Mouse (Mus musculus): ENCODE results near the gene Dennd4b. TPM values are rescaled to one million over a fixed set of nuclear protein-coding genes. Genes with fewer than 3 reads are reported as not detected.

Dennd4b gene
- polyA plus RNA-seq, 1 experiment, result 13.6 TPM

DNA sequence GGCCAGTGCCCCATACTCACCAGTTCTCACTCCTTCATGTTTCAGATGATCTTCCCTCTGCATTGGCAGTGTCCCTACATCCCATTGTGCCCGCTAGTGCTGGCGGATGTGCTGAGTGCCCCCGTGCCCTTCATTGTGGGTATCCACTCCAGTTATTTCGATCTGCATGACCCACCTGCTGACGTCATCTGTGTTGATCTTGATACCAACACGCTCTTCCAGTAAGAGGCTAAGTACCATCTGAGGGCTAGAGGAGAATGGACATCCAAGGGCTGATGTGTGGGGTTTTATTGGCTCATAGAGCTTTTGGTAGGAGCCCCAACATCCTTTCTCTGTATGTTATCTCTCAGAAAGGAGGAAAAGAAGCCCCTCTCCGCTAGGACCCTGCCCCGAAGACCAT, 5.8 kb downstream of the Dennd4b start:
- no peaks in the 10 kb centered on the region for H3K36me3 ChIP-seq (ENCODE audit: control insufficient read depth, insufficient read depth, low read length)
- no peak overlapping the region for H3K27ac ChIP-seq (ENCODE audit: insufficient read depth, low read depth, low read length)
- H3K4me3 ChIP-seq (ENCODE audit: insufficient read depth, low read depth, low read length), result no peak overlapping the region
- no peaks in the 10 kb centered on the region for H3K27me3 ChIP-seq (replicated peaks; ENCODE audit: control insufficient read depth, insufficient read depth, low read length)
- DNase-seq, result no peak
- WGBS, result 94% methylated on average over 8 of the region's 8 CpGs
- no peak for TF ChIP-seq POLR2A (IDR thresholded peaks at IDR 0.05; ENCODE audit: low read depth, low read length)
- TF ChIP-seq CTCF (conservative IDR thresholded peaks at IDR 0.05; ENCODE audit: insufficient read depth, insufficient read length, low read depth, low read length), result no peak
- H3K4me1 ChIP-seq (ENCODE audit: control insufficient read depth, insufficient read depth, low read length), result no peaks in the 10 kb centered on the region

DNA sequence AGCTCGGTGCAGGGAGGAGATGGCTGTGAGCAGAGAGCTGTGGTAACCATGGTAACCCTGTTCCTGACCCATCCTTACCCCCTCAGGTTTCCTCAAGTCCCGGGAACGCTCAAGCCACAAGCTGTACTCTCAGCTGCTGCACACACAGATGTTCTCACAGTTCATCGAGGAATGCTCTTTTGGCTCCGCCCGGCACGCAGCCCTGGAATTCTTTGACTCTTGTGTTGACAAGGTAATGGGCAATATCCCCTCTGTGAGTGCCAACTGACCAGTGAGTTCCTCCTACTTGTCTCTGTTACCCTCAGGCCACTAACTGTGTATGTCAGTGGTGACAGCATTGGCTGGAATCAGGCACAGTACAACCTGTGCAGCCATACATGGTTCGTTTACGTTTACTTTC, 7.2 kb downstream of the Dennd4b start:
- TF ChIP-seq CTCF (conservative IDR thresholded peaks at IDR 0.05; ENCODE audit: insufficient read depth, insufficient read length, low read depth, low read length) (no peak), POLR2A (IDR thresholded peaks at IDR 0.05; ENCODE audit: low read depth, low read length) (no peak)
- WGBS, result 71% methylated on average over 9 of the region's 9 CpGs
- Histone ChIP-seq H3K4me3 (ENCODE audit: insufficient read depth, low read depth, low read length) (no peak overlapping the region), H3K36me3 (ENCODE audit: control insufficient read depth, insufficient read depth, low read length) (no peaks in the 10 kb centered on the region), H3K27ac (ENCODE audit: insufficient read depth, low read depth, low read length) (no peak overlapping the region), H3K27me3 (replicated peaks; ENCODE audit: control insufficient read depth, insufficient read depth, low read length) (no peaks in the 10 kb centered on the region), H3K4me1 (ENCODE audit: control insufficient read depth, insufficient read depth, low read length) (no peaks in the 10 kb centered on the region)
- DNase-seq, result no peak

DNA sequence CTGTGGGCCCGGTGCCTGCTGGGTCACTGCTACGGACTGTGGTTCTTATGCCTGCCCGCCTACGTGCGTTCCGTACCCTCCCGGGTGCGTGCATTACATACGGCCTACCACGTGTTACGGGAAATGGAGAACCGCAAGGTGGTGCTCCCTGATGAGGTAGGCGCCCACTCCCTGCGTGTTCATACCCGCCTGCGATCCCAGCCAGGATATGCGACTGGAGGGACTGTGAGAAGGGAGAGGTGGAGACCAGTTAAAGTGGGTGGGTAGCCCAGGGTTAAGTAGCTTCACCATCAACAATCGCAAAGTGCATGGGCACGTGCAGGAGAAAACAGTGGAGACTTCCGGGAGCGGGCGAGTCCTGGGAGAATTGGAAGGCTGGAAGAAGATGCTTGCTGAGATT, 8.9 kb downstream of the Dennd4b start:
- Histone ChIP-seq H3K4me3 (ENCODE audit: insufficient read depth, low read depth, low read length) (no peak overlapping the region), H3K36me3 (ENCODE audit: control insufficient read depth, insufficient read depth, low read length) (no peaks in the 10 kb centered on the region), H3K27ac (ENCODE audit: insufficient read depth, low read depth, low read length) (no peak overlapping the region), H3K27me3 (replicated peaks; ENCODE audit: control insufficient read depth, insufficient read depth, low read length) (no peaks in the 10 kb centered on the region), H3K4me1 (ENCODE audit: control insufficient read depth, insufficient read depth, low read length) (no peaks in the 10 kb centered on the region)
- DNase-seq, result no peak
- TF ChIP-seq POLR2A (IDR thresholded peaks at IDR 0.05; ENCODE audit: low read depth, low read length) (no peak), CTCF (conservative IDR thresholded peaks at IDR 0.05; ENCODE audit: insufficient read depth, insufficient read length, low read depth, low read length) (no peak)
- 95% methylated on average over 22 of the region's 22 CpGs for WGBS

DNA sequence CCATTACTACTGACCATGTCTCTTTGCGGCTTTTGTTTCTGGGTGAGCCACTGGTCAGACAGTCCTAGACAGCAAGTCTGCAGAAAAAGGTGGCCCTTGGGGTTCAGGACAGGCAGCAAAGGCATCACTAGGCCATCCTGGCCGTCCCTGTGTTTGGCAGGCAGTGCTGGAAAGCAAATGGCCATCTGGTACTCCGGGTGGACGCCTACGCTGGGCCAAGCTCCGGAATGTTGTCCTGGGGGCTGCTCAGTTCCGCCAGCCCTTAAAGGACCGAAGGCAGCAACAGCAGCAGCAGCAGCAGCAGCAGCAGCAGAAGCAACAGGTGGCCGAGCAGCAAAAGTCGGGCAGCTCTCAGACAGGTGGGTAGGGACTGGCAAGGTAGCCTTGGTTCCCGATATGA, 10.3 kb downstream of the Dennd4b start:
- no peaks in the 10 kb centered on the region for H3K36me3 ChIP-seq (ENCODE audit: control insufficient read depth, insufficient read depth, low read length)
- no peak overlapping the region for H3K27ac ChIP-seq (ENCODE audit: insufficient read depth, low read depth, low read length)
- no peak for DNase-seq
- TF ChIP-seq CTCF (conservative IDR thresholded peaks at IDR 0.05; ENCODE audit: insufficient read depth, insufficient read length, low read depth, low read length), result no peak
- TF ChIP-seq POLR2A (IDR thresholded peaks at IDR 0.05; ENCODE audit: low read depth, low read length), result no peak
- no peaks in the 10 kb centered on the region for H3K27me3 ChIP-seq (replicated peaks; ENCODE audit: control insufficient read depth, insufficient read depth, low read length)
- WGBS, result 91% methylated on average over 11 of the region's 11 CpGs
- H3K4me3 ChIP-seq (ENCODE audit: insufficient read depth, low read depth, low read length), result no peak overlapping the region
- H3K4me1 ChIP-seq (ENCODE audit: control insufficient read depth, insufficient read depth, low read length), result no peaks in the 10 kb centered on the region

DNA sequence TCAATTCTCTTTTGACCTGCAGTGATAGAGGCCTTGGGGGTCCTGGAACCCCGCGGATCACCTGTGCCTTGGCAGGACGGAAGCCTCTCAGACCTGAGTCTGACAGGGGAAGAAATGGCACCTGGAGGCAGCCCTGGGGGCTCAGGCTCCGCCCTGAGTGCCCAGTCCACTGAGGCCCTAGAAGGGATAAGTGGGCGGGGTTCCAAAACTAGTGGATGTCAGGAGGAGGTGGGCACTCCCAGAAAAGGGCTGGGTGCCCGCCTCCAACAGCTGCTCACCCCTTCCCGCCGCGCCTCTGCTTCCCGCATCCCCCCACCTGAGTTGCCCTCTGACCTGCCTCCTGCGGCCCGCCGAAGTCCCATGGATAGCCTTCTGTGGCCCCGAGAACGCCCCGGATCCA, 11.9 kb downstream of the Dennd4b start:
- no peak overlapping the region for H3K27ac ChIP-seq (ENCODE audit: insufficient read depth, low read depth, low read length)
- no peaks in the 10 kb centered on the region for H3K36me3 ChIP-seq (ENCODE audit: control insufficient read depth, insufficient read depth, low read length)
- DNase-seq, result no peak
- 75% methylated on average over 16 of the region's 16 CpGs for WGBS
- TF ChIP-seq CTCF (conservative IDR thresholded peaks at IDR 0.05; ENCODE audit: insufficient read depth, insufficient read length, low read depth, low read length) (no peak), POLR2A (IDR thresholded peaks at IDR 0.05; ENCODE audit: low read depth, low read length) (no peak)
- H3K4me1 ChIP-seq (ENCODE audit: control insufficient read depth, insufficient read depth, low read length), result no peaks in the 10 kb centered on the region
- no peak overlapping the region for H3K4me3 ChIP-seq (ENCODE audit: insufficient read depth, low read depth, low read length)
- no peaks in the 10 kb centered on the region for H3K27me3 ChIP-seq (replicated peaks; ENCODE audit: control insufficient read depth, insufficient read depth, low read length)

DNA sequence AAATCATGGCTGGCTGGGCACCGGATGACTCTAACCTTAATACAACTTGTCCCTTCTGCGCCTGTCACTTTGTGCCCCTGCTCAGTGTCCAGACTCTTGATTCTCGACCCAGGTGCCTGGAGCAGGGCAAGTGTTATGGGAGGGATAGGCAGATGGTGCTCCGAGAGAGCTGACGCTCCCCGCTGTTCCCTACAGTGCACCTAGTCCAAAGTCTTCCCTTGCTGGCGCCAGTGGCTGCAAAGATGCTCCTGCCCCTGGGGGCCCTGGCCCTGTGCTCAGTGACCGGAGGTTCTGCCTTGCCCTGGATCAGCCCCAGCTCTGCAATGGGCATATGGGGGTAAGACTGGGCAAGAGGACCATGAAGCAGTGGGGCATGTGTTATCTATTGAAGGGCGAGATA, 12.8 kb downstream of the Dennd4b start:
- TF ChIP-seq CTCF (conservative IDR thresholded peaks at IDR 0.05; ENCODE audit: insufficient read depth, insufficient read length, low read depth, low read length), result no peak
- no peaks in the 10 kb centered on the region for H3K27me3 ChIP-seq (replicated peaks; ENCODE audit: control insufficient read depth, insufficient read depth, low read length)
- H3K27ac ChIP-seq (ENCODE audit: insufficient read depth, low read depth, low read length), result no peak overlapping the region
- 83% methylated on average over 9 of the region's 9 CpGs for WGBS
- no peak for DNase-seq
- no peaks in the 10 kb centered on the region for H3K4me1 ChIP-seq (ENCODE audit: control insufficient read depth, insufficient read depth, low read length)
- no peak overlapping the region for H3K4me3 ChIP-seq (ENCODE audit: insufficient read depth, low read depth, low read length)
- H3K36me3 ChIP-seq (ENCODE audit: control insufficient read depth, insufficient read depth, low read length), result no peaks in the 10 kb centered on the region

DNA sequence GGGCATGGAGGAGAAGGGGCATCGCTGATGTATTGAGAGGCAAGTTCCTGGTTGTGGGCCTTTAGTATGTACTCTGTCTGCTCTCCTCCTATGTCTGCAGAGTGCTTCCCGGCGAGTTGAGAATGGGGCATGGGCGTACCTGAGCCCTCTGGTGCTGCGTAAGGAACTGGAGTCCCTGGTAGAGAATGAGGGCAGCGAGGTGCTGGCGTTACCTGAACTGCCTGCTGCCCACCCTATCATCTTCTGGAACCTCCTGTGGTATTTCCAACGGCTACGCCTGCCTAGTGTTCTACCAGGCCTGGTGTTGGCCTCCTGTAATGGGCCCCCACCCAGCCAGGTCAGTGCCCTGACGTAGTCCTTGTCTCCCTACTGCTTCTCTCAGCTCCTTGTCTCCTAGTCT, 13.2 kb downstream of the Dennd4b start:
- no peaks in the 10 kb centered on the region for H3K36me3 ChIP-seq (ENCODE audit: control insufficient read depth, insufficient read depth, low read length)
- TF ChIP-seq POLR2A (IDR thresholded peaks at IDR 0.05; ENCODE audit: low read depth, low read length) (no peak), CTCF (conservative IDR thresholded peaks at IDR 0.05; ENCODE audit: insufficient read depth, insufficient read length, low read depth, low read length) (no peak)
- 97% methylated on average over 10 of the region's 10 CpGs for WGBS
- no peaks in the 10 kb centered on the region for H3K27me3 ChIP-seq (replicated peaks; ENCODE audit: control insufficient read depth, insufficient read depth, low read length)
- H3K27ac ChIP-seq (ENCODE audit: insufficient read depth, low read depth, low read length), result no peak overlapping the region
- DNase-seq, result no peak
- H3K4me1 ChIP-seq (ENCODE audit: control insufficient read depth, insufficient read depth, low read length), result no peaks in the 10 kb centered on the region
- no peak overlapping the region for H3K4me3 ChIP-seq (ENCODE audit: insufficient read depth, low read depth, low read length)

DNA sequence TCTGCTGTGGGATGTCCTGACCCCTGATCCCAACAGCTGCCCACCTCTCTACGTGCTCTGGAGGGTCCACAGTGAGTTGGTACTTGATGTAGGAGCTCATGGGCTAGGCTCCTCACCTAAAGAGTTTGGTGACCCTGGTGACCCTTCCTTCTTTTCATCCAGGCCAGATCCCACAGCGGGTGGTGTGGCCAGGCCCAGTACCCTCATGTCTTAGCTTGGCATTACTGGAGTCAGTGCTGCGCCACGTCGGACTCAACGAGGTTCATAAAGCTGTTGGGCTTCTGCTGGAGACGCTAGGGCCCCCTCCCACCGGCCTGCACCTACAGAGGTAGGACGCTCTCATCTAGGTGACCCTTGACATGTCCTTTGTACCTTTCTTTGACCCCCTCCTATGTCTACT, 14.2 kb downstream of the Dennd4b start:
- Histone ChIP-seq H3K36me3 (ENCODE audit: control insufficient read depth, insufficient read depth, low read length) (no peaks in the 10 kb centered on the region), H3K27me3 (replicated peaks; ENCODE audit: control insufficient read depth, insufficient read depth, low read length) (no peaks in the 10 kb centered on the region), H3K4me1 (ENCODE audit: control insufficient read depth, insufficient read depth, low read length) (no peaks in the 10 kb centered on the region), H3K4me3 (ENCODE audit: insufficient read depth, low read depth, low read length) (no peak overlapping the region), H3K27ac (ENCODE audit: insufficient read depth, low read depth, low read length) (no peak overlapping the region)
- no peak for DNase-seq
- WGBS, result 92% methylated on average over 9 of the region's 9 CpGs
- TF ChIP-seq POLR2A (IDR thresholded peaks at IDR 0.05; ENCODE audit: low read depth, low read length) (no peak), CTCF (conservative IDR thresholded peaks at IDR 0.05; ENCODE audit: insufficient read depth, insufficient read length, low read depth, low read length) (no peak)
